9 mouse cellular contexts compared by ENCODE assay signal in genomic region chr2:10081453-10082080, GRCm38 (mm10). TPM values are rescaled to one million over a fixed set of nuclear protein-coding genes. Genes with fewer than 3 reads are reported as not detected.
A peak's percentile ranks its signal among the peaks of the same experiment; 100 is the strongest.
DNase-seq lines count a peak whose midpoint lies in the region; ATAC-seq and TF ChIP-seq lines count a peak whose summit lies in the region.
"Had no signal": no experiment of that assay in that cellular context is flagged by ENCODE, and none has a peak within 500 bp of the region (broad histone marks: within the 10 kb centered on the region; RNA-seq: fewer than 3 reads in every experiment).

No protein-coding gene starts in this region.

- TF ChIP-seq POLR2A in embryonic fibroblast, embryonic 13.5 days (IDR thresholded peaks at IDR 0.05; ENCODE audit: low read depth, low read length), result no peak
- TF ChIP-seq POLR2A in myocyte (IDR thresholded peaks at IDR 0.05; ENCODE audit: insufficient read length, low read depth), result no peak

- H3ac ChIP-seq in myocyte (ENCODE audit: control insufficient read depth, insufficient read length), result no peak overlapping the region

- no peak for DNase-seq in kidney, postnatal 36 days
- DNase-seq in embryo, embryonic 9.5 days (ENCODE audit: extremely low spot score), result no peak
- no peak for DNase-seq in spleen, postnatal 36 days (ENCODE audit: low spot score in 2 of 2)
- DNase-seq in spleen, postnatal 14 days (ENCODE audit: low spot score in 2 of 2), result no peak
- DNase-seq: thymus, postnatal 25 days had no signal

- H3K79me2 ChIP-seq in myocyte (ENCODE audit: control insufficient read depth, insufficient read depth), result peaks cover 87% of the 10 kb centered on the region

- H3K9ac ChIP-seq in kidney, embryonic 16.5 days (replicated peaks; ENCODE audit: low read length), result no peak overlapping the region; the same call in 1 of the 2 replicates
- H3K9ac ChIP-seq in intestine, postnatal 0 days (ENCODE audit: low read depth, low read length), result peak overlapping the region; percentile 99

- TF ChIP-seq CTCF in embryonic fibroblast, embryonic 13.5 days (IDR thresholded peaks at IDR 0.05; ENCODE audit: borderline replicate concordance, insufficient read depth, low read length), result no peak
- no peak for TF ChIP-seq CTCF in intestine, postnatal 0 days (IDR thresholded peaks at IDR 0.05; ENCODE audit: low read depth)

- peaks cover 8% of the 10 kb centered on the region; the same call in 1 of the 2 replicates for H3K36me3 ChIP-seq in kidney, embryonic 16.5 days (ENCODE audit: insufficient read depth, low read length)
- peaks cover 12% of the 10 kb centered on the region for H3K36me3 ChIP-seq in intestine, postnatal 0 days (ENCODE audit: control insufficient read depth, insufficient read depth)
- peaks cover 2% of the 10 kb centered on the region for H3K36me3 ChIP-seq in myocyte (ENCODE audit: control insufficient read depth, insufficient read depth)

- peak overlapping the region; percentile 80 for H3K4me3 ChIP-seq in kidney, embryonic 16.5 days (ENCODE audit: low read length)
- H3K4me3 ChIP-seq in embryonic fibroblast, embryonic 13.5 days (ENCODE audit: insufficient read depth, low read length), result peak overlapping the region; percentile 42
- H3K4me3 ChIP-seq in intestine, postnatal 0 days (ENCODE audit: low read depth, low read length), result peak overlapping the region; percentile 98
- H3K4me3 ChIP-seq in myocyte, result peak overlapping the region; percentile 87

- H3K4me2 ChIP-seq in kidney, embryonic 16.5 days (replicated peaks; ENCODE audit: low read depth, low read length), result peak overlapping the region; percentile 86
- peak overlapping the region; percentile 75; the same call in 1 of the 2 replicates for H3K4me2 ChIP-seq in intestine, postnatal 0 days (replicated peaks; ENCODE audit: low read depth)
- H3K4me2 ChIP-seq in myocyte (ENCODE audit: low read depth), result peak overlapping the region; percentile 84

- ATAC-seq in kidney, embryonic 16.5 days (ENCODE audit: low FRiP score, low TSS enrichment), result no peak
- no peak for ATAC-seq in intestine, postnatal 0 days

- H3K27ac ChIP-seq in kidney, embryonic 16.5 days (ENCODE audit: low read length), result no peak overlapping the region
- H3K27ac ChIP-seq in embryonic fibroblast, embryonic 13.5 days (ENCODE audit: insufficient read depth, low read length), result no peak overlapping the region
- H3K27ac ChIP-seq in intestine, postnatal 0 days (ENCODE audit: low read depth, low read length), result no peak overlapping the region

- H3K4me1 ChIP-seq in kidney, embryonic 16.5 days (ENCODE audit: insufficient read depth, low read length), result peaks cover 30% of the 10 kb centered on the region
- H3K4me1 ChIP-seq in embryonic fibroblast, embryonic 13.5 days (ENCODE audit: control insufficient read depth, insufficient read depth, low read length), result peaks cover 3% of the 10 kb centered on the region; the same call in 1 of the 2 replicates
- H3K4me1 ChIP-seq in intestine, postnatal 0 days (replicated peaks; ENCODE audit: control insufficient read depth, insufficient read depth, low read length), result peaks cover 7% of the 10 kb centered on the region; the same call in 1 of the 2 replicates

- no peaks in the 10 kb centered on the region for H3K27me3 ChIP-seq in kidney, embryonic 16.5 days (ENCODE audit: insufficient read depth, low read length)
- H3K27me3 ChIP-seq in intestine, postnatal 0 days (replicated peaks; ENCODE audit: control insufficient read depth, insufficient read depth, low read length), result no peaks in the 10 kb centered on the region
- H3K27me3 ChIP-seq in myocyte (ENCODE audit: control insufficient read depth, insufficient read depth, insufficient read length), result no peaks in the 10 kb centered on the region

- H3K9me3 ChIP-seq in kidney, embryonic 16.5 days (ENCODE audit: low read length), result no peaks in the 10 kb centered on the region
- H3K9me3 ChIP-seq in intestine, postnatal 0 days (ENCODE audit: control insufficient read depth), result no peaks in the 10 kb centered on the region

- WGBS in kidney, embryonic 16.5 days, result 87% methylated on average over 5 of the region's 5 CpGs
- WGBS in intestine, postnatal 0 days, result 83% methylated on average over 5 of the region's 5 CpGs

TF ChIP-seq in myocyte, 11 proteins besides CTCF, POLR2A, EP300 and RAD21:
- TF ChIP-seq E2F4 (IDR thresholded peaks at IDR 0.05; ENCODE audit: insufficient read depth), result no peak
- no peak for TF ChIP-seq USF1 (IDR thresholded peaks at IDR 0.05; ENCODE audit: low read depth)
- no peak for TF ChIP-seq MYOG (IDR thresholded peaks at IDR 0.05; ENCODE audit: control insufficient read depth in 1 of 3, insufficient read depth in 1 of 3, insufficient read length in 2 of 3, low read depth in 2 of 3)
- TF ChIP-seq MAX (IDR thresholded peaks at IDR 0.05; ENCODE audit: low read depth), result no peak
- TF ChIP-seq TCF12 (IDR thresholded peaks at IDR 0.05; ENCODE audit: insufficient read depth, poor library complexity, severe bottlenecking), result no peak
- no peak for TF ChIP-seq REST (IDR thresholded peaks at IDR 0.05; ENCODE audit: insufficient read depth, insufficient read length)
- no peak for TF ChIP-seq TCF3 (IDR thresholded peaks at IDR 0.05; ENCODE audit: insufficient read length, low read depth)
- TF ChIP-seq CEBPB (IDR thresholded peaks at IDR 0.05; ENCODE audit: insufficient read depth, poor library complexity, severe bottlenecking), result no peak
- TF ChIP-seq SRF (IDR thresholded peaks at IDR 0.05; ENCODE audit: control insufficient read depth, insufficient read length, low read depth), result no peak
- TF ChIP-seq POLR2AphosphoS2 (IDR thresholded peaks at IDR 0.05; ENCODE audit: insufficient read length, low read depth), result no peak
- TF ChIP-seq MYOD1 (IDR thresholded peaks at IDR 0.05; ENCODE audit: control insufficient read depth in 1 of 3, insufficient read length in 2 of 3, low read depth in 2 of 3), result no peak

RNA-seq across cellular contexts. Expression of gene Kin, which starts 1.2 kb away (rescaled TPM):
- 28.5 and 33.0 TPM in 2 replicates for polyA plus RNA-seq in kidney, embryonic 16.5 days (2015; fragmentation: Nextera tagmentation; extraction: Ambion mirVana)
- polyA plus RNA-seq in embryonic fibroblast, embryonic 13.5 days (2011; ENCODE audit: insufficient read length, low read depth, missing spikeins), result 18.6 and 19.4 TPM in 2 replicates
- polyA plus RNA-seq in intestine, postnatal 0 days (2015; fragmentation: Nextera tagmentation; extraction: Ambion mirVana), result 18.3 and 21.0 TPM in 2 replicates
- 7.2 TPM for polyA plus RNA-seq in myocyte (2012; fragmentation: generic; extraction: Trizol)

RNA-seq across cellular contexts. Expression of gene Atp5c1, which starts 1.3 kb away (rescaled TPM):
- 689 and 740 TPM in 2 replicates for polyA plus RNA-seq in kidney, embryonic 16.5 days (2015; fragmentation: Nextera tagmentation; extraction: Ambion mirVana)
- 294 and 313 TPM in 2 replicates for polyA plus RNA-seq in embryonic fibroblast, embryonic 13.5 days (2011; ENCODE audit: insufficient read length, low read depth, missing spikeins)
- 970 and 993 TPM in 2 replicates for polyA plus RNA-seq in intestine, postnatal 0 days (2015; fragmentation: Nextera tagmentation; extraction: Ambion mirVana)
- 593 TPM for polyA plus RNA-seq in myocyte (2012; fragmentation: generic; extraction: Trizol)

RNA-seq across cellular contexts. Expression of gene Taf3, which starts 33.2 kb away (rescaled TPM):
- polyA plus RNA-seq in kidney, embryonic 16.5 days (2015; fragmentation: Nextera tagmentation; extraction: Ambion mirVana), result 15.4 and 17.7 TPM in 2 replicates
- 7.7 and 8.0 TPM in 2 replicates for polyA plus RNA-seq in embryonic fibroblast, embryonic 13.5 days (2011; ENCODE audit: insufficient read length, low read depth, missing spikeins)
- 5.1 and 5.8 TPM in 2 replicates for polyA plus RNA-seq in intestine, postnatal 0 days (2015; fragmentation: Nextera tagmentation; extraction: Ambion mirVana)
- 6.6 TPM for polyA plus RNA-seq in myocyte (2012; fragmentation: generic; extraction: Trizol)

RNA-seq across cellular contexts. Expression of gene Itih2, which starts 49.6 kb away (rescaled TPM):
- polyA plus RNA-seq in kidney, embryonic 16.5 days (2015; fragmentation: Nextera tagmentation; extraction: Ambion mirVana), result 1.5 and 2.0 TPM in 2 replicates
- polyA plus RNA-seq in embryonic fibroblast, embryonic 13.5 days (2011; ENCODE audit: insufficient read length, low read depth, missing spikeins), result 8.9 and 13.8 TPM in 2 replicates
- 0.10 and 0.37 TPM in 2 replicates for polyA plus RNA-seq in intestine, postnatal 0 days (2015; fragmentation: Nextera tagmentation; extraction: Ambion mirVana)
- 0.02 TPM for polyA plus RNA-seq in myocyte (2012; fragmentation: generic; extraction: Trizol)

Comparison
In these comparisons a context has a peak if more than half of its experiments do, and no peak if none do; other contexts are left out.
1. H3K4me3 ChIP-seq: peak in every context shown above with its lines; median percentile 98 in intestine, postnatal 0 days; 87 in myocyte; 80 in kidney, embryonic 16.5 days; 42 in embryonic fibroblast, embryonic 13.5 days.